Mouse (Mus musculus) liver, postnatal 0 days (tissue): ENCODE data around the gene Dnajb13.

Experiments
- CTCF ChIP-seq: sonication (generic); IDR thresholded peaks from 2 replicates; pipeline ENCODE4 v1.5.1; 2016; ENCODE audit warnings: antibody characterized with exemption, low read depth
- EP300 ChIP-seq: IDR thresholded peaks from 2 replicates; pipeline ENCODE4 v1.6.1; 2016; ENCODE audit warnings: antibody characterized with exemption, low read depth, mild to moderate bottlenecking

GRCm38 (mm10) chr7:100533503-100533902, 18.7 kb upstream of the Dnajb13 start:
- no peak for TF ChIP-seq CTCF
- TF ChIP-seq EP300 = no peak
